Comparison of ENCODE assay signal across 9 mouse cellular contexts in genomic region chr13:107954445-107955261, GRCm38 (mm10).
DNase-seq lines count a peak whose midpoint lies in the region; ATAC-seq lines count a peak whose summit lies in the region.
"Had no signal": no experiment of that assay in that cellular context is flagged by ENCODE, and none has a peak within 500 bp of the region (broad histone marks: within the 10 kb centered on the region; RNA-seq: fewer than 3 reads in every experiment).

No protein-coding gene starts in this region.

- H3K4me3 ChIP-seq in forebrain, embryonic 11.5 days (ENCODE audit: low read depth, low read length): no peak overlapping the region
- H3K4me3 ChIP-seq in forebrain, embryonic 15.5 days: no peak overlapping the region
- H3K4me3 ChIP-seq in liver, embryonic 13.5 days (replicated peaks): no peak overlapping the region

- H3K9ac ChIP-seq in forebrain, embryonic 11.5 days (ENCODE audit: low read length): peak overlapping the region; percentile 0
- no peak overlapping the region for H3K9ac ChIP-seq in forebrain, embryonic 15.5 days (replicated peaks)
- H3K9ac ChIP-seq in liver, embryonic 13.5 days: no peak overlapping the region

- peak overlapping the region; percentile 35; the same call in 1 of the 2 replicates for H3K4me2 ChIP-seq in forebrain, embryonic 11.5 days (ENCODE audit: low read depth, low read length, severe bottlenecking)
- no peak overlapping the region for H3K4me2 ChIP-seq in forebrain, embryonic 15.5 days (replicated peaks)
- peak overlapping the region; percentile 23; the same call in 1 of the 2 replicates for H3K4me2 ChIP-seq in liver, embryonic 13.5 days

- H3K27me3 ChIP-seq in forebrain, embryonic 11.5 days (ENCODE audit: control insufficient read depth, insufficient read depth, low read length): no peaks in the 10 kb centered on the region
- no peaks in the 10 kb centered on the region for H3K27me3 ChIP-seq in forebrain, embryonic 15.5 days
- H3K27me3 ChIP-seq in liver, embryonic 13.5 days: no peaks in the 10 kb centered on the region

- H3K9me3 ChIP-seq in forebrain, embryonic 11.5 days (ENCODE audit: control insufficient read depth, low read length): no peaks in the 10 kb centered on the region
- no peaks in the 10 kb centered on the region for H3K9me3 ChIP-seq in forebrain, embryonic 15.5 days
- H3K9me3 ChIP-seq in liver, embryonic 13.5 days (replicated peaks): no peaks in the 10 kb centered on the region

- WGBS in forebrain, embryonic 11.5 days: 5% methylated on average over 16 of the region's 16 CpGs
- 11% methylated on average over 16 of the region's 16 CpGs for WGBS in forebrain, embryonic 15.5 days
- WGBS in liver, embryonic 13.5 days (ENCODE audit: insufficient replicate concordance): 40% methylated on average over 16 of the region's 16 CpGs

- H3K27ac ChIP-seq in forebrain, embryonic 11.5 days (ENCODE audit: low read depth, low read length): peak overlapping the region; percentile 81
- H3K27ac ChIP-seq in forebrain, embryonic 15.5 days (replicated peaks): no peak overlapping the region
- peak overlapping the region; percentile 45; the same call in 1 of the 2 replicates for H3K27ac ChIP-seq in liver, embryonic 13.5 days

- H3K4me1 ChIP-seq in forebrain, embryonic 11.5 days (replicated peaks; ENCODE audit: control insufficient read depth, insufficient read depth, low read length): peaks cover 11% of the 10 kb centered on the region
- peaks cover 17% of the 10 kb centered on the region for H3K4me1 ChIP-seq in forebrain, embryonic 15.5 days
- H3K4me1 ChIP-seq in liver, embryonic 13.5 days (replicated peaks): peaks cover 16% of the 10 kb centered on the region

- no peaks in the 10 kb centered on the region for H3K36me3 ChIP-seq in forebrain, embryonic 11.5 days (ENCODE audit: control insufficient read depth, insufficient read depth, low read length)
- H3K36me3 ChIP-seq in forebrain, embryonic 15.5 days: no peaks in the 10 kb centered on the region
- no peaks in the 10 kb centered on the region for H3K36me3 ChIP-seq in liver, embryonic 13.5 days

- ATAC-seq in forebrain, embryonic 11.5 days (replicated peaks; ENCODE audit: low FRiP score): peak; percentile 37; the same call in 1 of the 2 replicates
- ATAC-seq in forebrain, embryonic 15.5 days (replicated peaks): no peak; the same call in 1 of the 2 replicates
- peak; percentile 49; the same call in 1 of the 2 replicates for ATAC-seq in liver, embryonic 13.5 days (ENCODE audit: low read depth)

- DNase-seq in forebrain, embryonic 11.5 days (ENCODE audit: low spot score): peak; percentile 66
- peak; percentile 30 for DNase-seq in thymus, postnatal 4 days
- no peak for DNase-seq in thymus, postnatal 25 days
- no peak for DNase-seq in liver, embryonic 13.5 days
- no peak for DNase-seq in right cerebral cortex, postnatal 14 days
- DNase-seq in adrenal gland, adult 8-10 months: no peak
- no peak for DNase-seq in adipocyte (ENCODE audit: low spot score)
- DNase-seq: lung, postnatal 14 days had no signal

Comparison
In these comparisons a context has a peak if more than half of its experiments do, and no peak if none do; other contexts are left out.
1. DNase-seq: peak in forebrain, embryonic 11.5 days (single experiment) and thymus, postnatal 4 days (single experiment); none in thymus, postnatal 25 days (single experiment), liver, embryonic 13.5 days (single experiment), right cerebral cortex, postnatal 14 days (single experiment), adrenal gland, adult 8-10 months (single experiment) and adipocyte (single experiment).